Mouse (Mus musculus) CD4-positive naive resting alpha-beta T cell, adult 76 days (primary cell): ENCODE results near the gene Shisal2a. TPM values are rescaled to one million over a fixed set of nuclear protein-coding genes. Genes with fewer than 3 reads are reported as not detected.

Experiments used
- total RNA-seq: library from RNA; stranded (reverse); gene quantifications from one replicate; pipeline ENCODE4 v1.2.4, GENCODE M21; 2023

Gene Shisal2a
- not detected for total RNA-seq

DNA sequence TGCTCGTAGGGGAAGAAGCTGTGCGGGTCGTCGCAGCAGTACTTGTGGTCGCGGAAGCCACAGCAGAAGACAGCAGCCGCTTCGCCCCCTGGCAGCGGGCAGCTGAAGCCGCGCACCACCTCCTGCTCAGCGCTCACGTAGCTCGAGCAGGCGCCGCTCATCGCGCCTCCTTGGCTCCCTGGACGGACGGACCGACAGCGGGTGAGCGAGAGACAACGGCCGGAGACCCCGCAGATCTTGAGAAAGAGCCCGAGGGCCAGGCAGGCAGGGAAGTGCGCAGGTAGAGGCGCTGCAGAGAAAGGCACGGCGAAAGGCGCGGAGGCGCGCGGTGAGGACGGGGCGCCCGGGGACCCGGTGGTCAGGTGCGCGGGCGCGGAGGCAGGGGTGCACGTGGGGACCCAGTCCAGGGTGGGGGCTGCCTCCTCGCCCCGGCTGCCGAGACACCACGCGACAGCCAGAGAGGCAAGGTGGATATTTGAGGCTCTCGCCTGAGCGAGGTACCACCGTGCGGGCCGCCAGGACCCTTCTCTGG, at the start of gene Shisal2a:
TSS of gene Shisal2a (minus strand) at position 167 of the 532 bp plus-strand sequence.

DNA sequence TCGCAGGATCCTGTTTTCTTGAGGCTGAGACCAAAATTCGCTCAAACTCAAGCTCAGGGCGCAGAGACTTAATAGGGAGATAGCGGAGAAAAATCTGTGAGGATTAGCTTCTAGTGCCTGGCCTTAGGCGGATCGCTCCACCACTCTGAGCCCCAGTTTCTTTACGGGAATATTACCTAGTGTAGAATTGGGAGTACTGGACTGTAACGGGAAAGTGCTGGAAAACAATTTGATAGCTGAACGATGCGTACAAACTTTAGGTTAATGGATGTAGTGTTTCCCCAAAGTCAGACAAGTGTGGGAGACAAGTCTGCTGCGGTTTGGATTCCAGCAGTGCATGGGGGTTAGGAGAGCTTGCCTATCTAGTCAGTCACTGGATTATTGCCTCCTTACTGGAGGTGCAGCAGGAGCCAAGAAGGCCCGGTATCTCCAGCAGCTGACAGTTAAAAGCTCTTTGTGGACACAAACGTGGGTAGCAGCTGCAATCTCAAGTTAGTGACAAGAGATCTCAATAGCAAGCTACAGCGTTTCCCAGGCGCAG, 23.8 kb upstream of the Shisal2a start, which contains the start of gene Gpx7:
TSS of gene Gpx7 (minus strand) at position 101 of the 541 bp plus-strand sequence.

DNA sequence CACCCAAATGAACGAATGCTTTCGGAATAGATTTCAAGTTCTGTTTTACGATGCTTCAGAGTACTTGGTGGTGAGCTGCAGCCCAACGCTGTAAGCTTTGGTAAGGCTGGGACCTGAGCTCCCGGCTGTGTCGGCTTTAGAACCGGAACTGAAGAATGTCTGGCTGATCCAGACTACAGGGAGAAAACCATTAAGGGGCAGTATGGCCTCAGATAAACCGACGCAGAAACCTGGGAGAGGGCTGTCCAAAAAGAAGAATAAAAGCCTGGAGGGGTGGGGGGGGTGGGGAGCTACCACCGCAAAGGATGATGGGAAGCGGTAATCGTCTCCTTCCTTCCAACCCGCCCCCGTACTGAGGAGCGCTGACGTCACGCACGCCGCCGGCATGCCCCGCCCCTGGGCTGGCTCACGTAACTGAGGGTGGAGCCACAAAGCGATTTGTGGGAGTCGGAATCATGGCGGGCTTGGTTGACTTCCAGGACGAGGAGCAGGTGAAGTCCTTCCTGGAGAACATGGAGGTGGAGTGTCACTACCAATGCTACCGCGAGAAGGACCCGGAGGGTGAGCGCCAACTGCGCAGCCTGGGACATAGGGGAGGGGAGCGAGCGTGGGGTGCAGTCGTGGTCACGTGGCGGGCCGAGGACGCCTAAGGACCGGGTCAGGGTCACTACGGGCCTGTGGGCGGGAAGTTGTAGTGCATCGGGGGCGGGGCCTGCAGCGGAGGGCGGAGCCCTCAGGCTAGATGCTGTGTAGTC, 55.2 kb downstream of the Shisal2a start, which contains the start of gene Coa7:
TSS of gene Coa7 (plus strand) at position 411 of the 755 bp plus-strand sequence.

Other genes with a start within 250 kb of the Shisal2a start
- 113 TPM for gene Scp2, start 238.4 kb downstream of the Shisal2a start, total RNA-seq
- 0.88 TPM for gene Echdc2, start 217.9 kb downstream of the Shisal2a start, total RNA-seq
- not detected for gene Zyg11a, start 165.3 kb downstream of the Shisal2a start, total RNA-seq
- gene Zyg11b, start 82.3 kb downstream of the Shisal2a start, total RNA-seq, result 41.2 TPM
- 21.4 TPM for gene Coa7, start 55.2 kb downstream of the Shisal2a start, total RNA-seq
- gene Gpx7, start 23.6 kb upstream of the Shisal2a start, total RNA-seq, result 1.6 TPM
- 201 TPM for gene Tut4, start 76.1 kb upstream of the Shisal2a start, total RNA-seq
- gene Prpf38a, start 196.0 kb upstream of the Shisal2a start, total RNA-seq, result 56.2 TPM
- 3.3 TPM for gene Orc1, start 196.1 kb upstream of the Shisal2a start, total RNA-seq
- gene Cc2d1b, start 236.6 kb upstream of the Shisal2a start, total RNA-seq, result 111 TPM